Mouse (Mus musculus): ENCODE results near the gene Gnb3.
"Not testable (repeated sequence)": the region's sequence is repeated elsewhere in the genome, so short reads cannot be mapped to it uniquely, and the experiment has no call there.

Gene Gnb3

GRCm38 (mm10) chr6:124814858-124815774 lies 25.0 kb downstream of the Gnb3 start:
- no peak for DNase-seq (ENCODE audit: low spot score)

- no peak for DNase-seq (ENCODE audit: low spot score)
Measured at GRCm38 (mm10) chr6:124814448-124814847, 25.6 kb downstream of the Gnb3 start.

- peak; percentile 93 for DNase-seq (ENCODE audit: low spot score)
Measured at GRCm38 (mm10) chr6:124813933-124814332, 26.1 kb downstream of the Gnb3 start, which contains the start of gene Tpi1. Gene Tpi1 (minus strand): TSS chr6:124814296.

GRCm38 (mm10) chr6:124813496-124813895 lies 26.6 kb downstream of the Gnb3 start:
- peak; percentile 77 for DNase-seq (ENCODE audit: low spot score)

GRCm38 (mm10) chr6:124812848-124813247 lies 27.2 kb downstream of the Gnb3 start:
- DNase-seq (ENCODE audit: low spot score): no peak

- DNase-seq (ENCODE audit: low spot score): no peak
Measured at GRCm38 (mm10) chr6:124811701-124812560, 28.1 kb downstream of the Gnb3 start.

GRCm38 (mm10) chr6:124811403-124811665 lies 28.7 kb downstream of the Gnb3 start:
- DNase-seq (ENCODE audit: low spot score): no peak

- DNase-seq (ENCODE audit: low spot score): not testable (repeated sequence)
Measured at GRCm38 (mm10) chr6:124810566-124811402, 29.3 kb downstream of the Gnb3 start.

GRCm38 (mm10) chr6:124809775-124810538 lies 30.1 kb downstream of the Gnb3 start:
- DNase-seq (ENCODE audit: low spot score): peak; percentile 68

- peak; percentile 90 for DNase-seq (ENCODE audit: low spot score)
Measured at GRCm38 (mm10) chr6:124809052-124809774, 30.9 kb downstream of the Gnb3 start.

- DNase-seq (ENCODE audit: low spot score): peak; percentile 81
Measured at GRCm38 (mm10) chr6:124808358-124809012, 31.6 kb downstream of the Gnb3 start, which contains the start of gene Spsb2. Gene Spsb2 (plus strand): TSS chr6:124808661.

- no peak for DNase-seq (ENCODE audit: low spot score)
Measured at GRCm38 (mm10) chr6:124807986-124808357, 32.1 kb downstream of the Gnb3 start.

GRCm38 (mm10) chr6:124807366-124807765 lies 32.7 kb downstream of the Gnb3 start:
- no peak for DNase-seq (ENCODE audit: low spot score)

GRCm38 (mm10) chr6:124806446-124807140 lies 33.5 kb downstream of the Gnb3 start:
- no peak for DNase-seq (ENCODE audit: low spot score)

- DNase-seq (ENCODE audit: low spot score): peak; percentile 99
Measured at GRCm38 (mm10) chr6:124805341-124806321, 34.4 kb downstream of the Gnb3 start.

GRCm38 (mm10) chr6:124804341-124804740 lies 35.7 kb downstream of the Gnb3 start:
- DNase-seq (ENCODE audit: low spot score): no peak

GRCm38 (mm10) chr6:124803691-124804090 lies 36.4 kb downstream of the Gnb3 start:
- not testable (repeated sequence) for DNase-seq (ENCODE audit: low spot score)

- DNase-seq (ENCODE audit: low spot score): no peak
Measured at GRCm38 (mm10) chr6:124803061-124803460, 37.0 kb downstream of the Gnb3 start.

Measured in testis, postnatal 10 days (tissue).